Mouse (Mus musculus): ENCODE data around the gene Card6.
"Not testable (repeated sequence)": the region's sequence is repeated elsewhere in the genome, so short reads cannot be mapped to it uniquely, and the experiment has no call there.

The Card6 gene

GRCm38 (mm10) chr15:5107686-5108654, at the start of gene Card6:
TSS of gene Card6 (minus strand) at chr15:5108539.
- peak; percentile 24 for DNase-seq

GRCm38 (mm10) chr15:5157386-5157785, 49.0 kb upstream of the Card6 start:
- DNase-seq: no peak

GRCm38 (mm10) chr15:5156355-5156754, 48.0 kb upstream of the Card6 start:
- DNase-seq: no peak

GRCm38 (mm10) chr15:5155093-5155492, 46.8 kb upstream of the Card6 start:
- DNase-seq: no peak

GRCm38 (mm10) chr15:5154621-5155020, 46.3 kb upstream of the Card6 start:
- DNase-seq: no peak

GRCm38 (mm10) chr15:5152171-5152570, 43.8 kb upstream of the Card6 start:
- no peak for DNase-seq

GRCm38 (mm10) chr15:5149187-5149586, 40.8 kb upstream of the Card6 start:
- peak in 1 of 2 experiments; percentile 14 for DNase-seq

GRCm38 (mm10) chr15:5145196-5145945, 37.0 kb upstream of the Card6 start:
- DNase-seq: no peak

- peak; percentile 59 to 60 for DNase-seq
These were observed 35.9 kb upstream of the Card6 start for GRCm38 (mm10) chr15:5144021-5144778.

- DNase-seq: peak; percentile 67 to 71
These were observed 35.2 kb upstream of the Card6 start, which contains the start of gene Prkaa1 for GRCm38 (mm10) chr15:5143361-5144020. TSS of gene Prkaa1 (plus strand) at chr15:5143861.

- no peak for DNase-seq
These were observed 34.4 kb upstream of the Card6 start for GRCm38 (mm10) chr15:5142714-5143113.

GRCm38 (mm10) chr15:5142047-5142446, 33.7 kb upstream of the Card6 start:
- DNase-seq: no peak

- no peak for DNase-seq
These were observed 32.0 kb upstream of the Card6 start for GRCm38 (mm10) chr15:5140357-5140756.

- no peak for DNase-seq
These were observed 31.5 kb upstream of the Card6 start for GRCm38 (mm10) chr15:5139863-5140262.

GRCm38 (mm10) chr15:5139366-5139765, 31.0 kb upstream of the Card6 start:
- DNase-seq: no peak

- no peak for DNase-seq
These were observed 29.9 kb upstream of the Card6 start for GRCm38 (mm10) chr15:5138021-5138856.

- no peak for DNase-seq
These were observed 26.7 kb upstream of the Card6 start for GRCm38 (mm10) chr15:5134945-5135483.

- DNase-seq: no peak
These were observed 25.8 kb upstream of the Card6 start for GRCm38 (mm10) chr15:5134179-5134578.

GRCm38 (mm10) chr15:5133301-5133700, 25.0 kb upstream of the Card6 start:
- no peak for DNase-seq

GRCm38 (mm10) chr15:5130887-5131668, 22.7 kb upstream of the Card6 start:
- not testable (repeated sequence) for DNase-seq

Measured in lung, adult 18-20 months (tissue).